Mouse (Mus musculus): Measurements from ENCODE around the gene Cyb561. TPM values are rescaled to one million over a fixed set of nuclear protein-coding genes. Genes with fewer than 3 reads are reported as not detected.

Cyb561 gene
- polyA plus RNA-seq, 1 experiment from 2014 or later, result 11.6 TPM

DNA sequence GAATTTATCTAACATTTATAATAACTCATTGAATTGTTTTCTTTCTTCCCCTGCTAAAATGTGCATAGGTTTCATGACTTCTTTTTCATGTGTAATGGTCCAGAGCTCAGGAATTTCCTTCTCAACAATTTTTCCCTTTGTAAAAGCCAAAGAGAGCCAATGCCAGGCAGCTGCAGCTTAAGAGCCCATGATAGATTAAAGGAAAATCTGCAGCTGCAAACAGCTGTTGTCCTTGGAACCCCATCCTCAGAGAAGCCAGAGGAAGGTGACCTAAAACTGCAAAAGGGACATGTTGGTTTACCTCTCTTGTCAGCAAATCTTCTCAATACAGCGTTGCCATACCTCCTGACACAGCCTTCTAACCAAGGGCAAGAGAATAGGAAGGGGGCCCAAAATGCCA, 50.2 kb downstream of the Cyb561 start:
- Histone ChIP-seq H3K9me3 (ENCODE audit: control insufficient read depth, low read length) (no peaks in the 10 kb centered on the region), H3K4me1 (ENCODE audit: control insufficient read depth, insufficient read depth, low read length) (no peaks in the 10 kb centered on the region), H3K27me3 (ENCODE audit: control insufficient read depth, insufficient read depth, low read length) (no peaks in the 10 kb centered on the region), H3K4me2 (no peak overlapping the region), H3K9ac (ENCODE audit: low read length) (no peak overlapping the region), H3K4me3 (ENCODE audit: low read depth, low read length) (no peak overlapping the region), H3K27ac (ENCODE audit: low read depth, low read length) (no peak overlapping the region), H3K36me3 (ENCODE audit: control insufficient read depth, insufficient read depth, low read length) (no peaks in the 10 kb centered on the region)
- 85% methylated on average over 1 of the region's 1 CpGs for WGBS
- DNase-seq (ENCODE audit: low spot score, missing footprints) (no peak), ATAC-seq (ENCODE audit: low FRiP score) (no peak)

DNA sequence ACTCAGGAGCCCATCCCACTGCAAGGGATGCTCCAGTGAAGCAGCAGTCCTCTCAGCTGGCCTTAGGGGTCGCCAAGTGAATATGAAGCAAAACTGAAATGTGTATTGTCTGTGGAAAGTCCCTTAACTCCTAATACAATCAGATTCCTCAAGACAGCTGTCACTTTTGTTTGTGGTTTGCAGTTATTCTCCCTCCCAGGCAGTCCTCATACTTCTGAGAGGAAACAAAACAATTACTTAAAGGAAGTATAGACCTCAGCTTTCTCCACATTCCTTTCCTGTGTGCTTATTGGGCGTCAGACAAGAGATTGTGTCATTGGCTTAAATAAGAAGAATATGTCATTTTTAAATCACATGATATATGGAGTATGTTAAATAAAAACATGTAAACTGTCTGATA, 51.6 kb downstream of the Cyb561 start:
- ATAC-seq (ENCODE audit: low FRiP score), result no peak

DNA sequence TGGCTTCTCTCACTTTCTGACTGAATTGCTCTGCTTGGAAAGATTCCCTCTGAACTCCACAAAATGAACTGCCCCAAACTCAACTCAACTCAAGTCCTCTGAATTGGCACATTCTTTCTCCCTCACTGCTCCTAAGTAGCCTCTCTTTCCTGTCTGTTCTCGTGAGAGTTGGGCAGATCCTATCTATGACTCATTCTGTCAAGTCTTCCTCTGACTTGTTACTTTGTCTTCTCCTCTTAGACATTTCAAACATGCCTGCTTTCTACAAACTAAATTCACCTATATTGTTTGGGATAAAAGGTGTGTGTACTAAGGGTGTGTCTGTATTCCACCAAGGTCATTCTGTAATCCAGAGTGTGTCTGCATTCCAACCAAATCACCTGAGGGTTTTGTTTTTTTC, 54.0 kb downstream of the Cyb561 start:
- DNase-seq (ENCODE audit: low spot score, missing footprints), result no peak
- Histone ChIP-seq H3K4me1 (ENCODE audit: control insufficient read depth, insufficient read depth, low read length) (no peaks in the 10 kb centered on the region), H3K27me3 (ENCODE audit: control insufficient read depth, insufficient read depth, low read length) (no peaks in the 10 kb centered on the region), H3K4me2 (no peak overlapping the region), H3K9me3 (ENCODE audit: control insufficient read depth, low read length) (no peaks in the 10 kb centered on the region), H3K27ac (ENCODE audit: low read depth, low read length) (no peak overlapping the region), H3K9ac (ENCODE audit: low read length) (no peak overlapping the region), H3K36me3 (ENCODE audit: control insufficient read depth, insufficient read depth, low read length) (no peaks in the 10 kb centered on the region), H3K4me3 (ENCODE audit: low read depth, low read length) (no peak overlapping the region)
- whole genome bisulfite sequencing, result 67% methylated on average over 1 of the region's 1 CpGs
- no peak for ATAC-seq (ENCODE audit: low FRiP score)

More for the DNA sequence above, 51.6 kb downstream of the Cyb561 start:
- WGBS, result 76% methylated on average over 2 of the region's 2 CpGs
- no peak overlapping the region for H3K4me2 ChIP-seq
- H3K27me3 ChIP-seq (ENCODE audit: control insufficient read depth, insufficient read depth, low read length), result no peaks in the 10 kb centered on the region
- H3K4me1 ChIP-seq (ENCODE audit: control insufficient read depth, insufficient read depth, low read length), result no peaks in the 10 kb centered on the region
- H3K36me3 ChIP-seq (ENCODE audit: control insufficient read depth, insufficient read depth, low read length), result no peaks in the 10 kb centered on the region
- H3K4me3 ChIP-seq (ENCODE audit: low read depth, low read length), result no peak overlapping the region
- no peak overlapping the region for H3K9ac ChIP-seq (ENCODE audit: low read length)
- no peaks in the 10 kb centered on the region for H3K9me3 ChIP-seq (ENCODE audit: control insufficient read depth, low read length)
- no peak for DNase-seq (ENCODE audit: low spot score, missing footprints)
- no peak overlapping the region for H3K27ac ChIP-seq (ENCODE audit: low read depth, low read length)

DNA sequence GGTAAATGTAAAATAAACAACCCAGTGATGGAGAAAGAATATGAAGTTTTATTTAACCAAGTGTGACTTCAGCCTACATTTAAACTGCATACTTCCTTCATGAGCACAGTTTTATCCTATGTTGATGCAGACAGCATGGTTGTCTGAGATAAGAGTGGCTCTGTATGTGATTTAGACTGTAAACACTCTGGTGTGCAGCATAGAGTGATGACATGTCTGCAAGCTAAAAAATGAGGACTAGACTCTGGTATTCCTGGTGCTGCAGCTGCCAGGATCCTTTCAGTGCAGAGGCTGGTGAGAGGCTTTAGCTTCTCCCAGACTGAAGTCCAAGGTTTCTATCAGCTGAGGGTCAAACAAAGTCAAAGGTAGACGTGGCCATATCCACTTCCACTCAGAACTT, 65.9 kb downstream of the Cyb561 start:
- no peak for DNase-seq (ENCODE audit: low spot score, missing footprints)
- no peak overlapping the region for H3K9ac ChIP-seq (ENCODE audit: low read length)
- WGBS, result 69% methylated on average over 1 of the region's 1 CpGs
- no peak for ATAC-seq (ENCODE audit: low FRiP score)
- H3K4me1 ChIP-seq (ENCODE audit: control insufficient read depth, insufficient read depth, low read length), result no peaks in the 10 kb centered on the region
- H3K27ac ChIP-seq (ENCODE audit: low read depth, low read length), result no peak overlapping the region
- no peaks in the 10 kb centered on the region for H3K9me3 ChIP-seq (ENCODE audit: control insufficient read depth, low read length)
- H3K4me3 ChIP-seq (ENCODE audit: low read depth, low read length), result no peak overlapping the region
- no peaks in the 10 kb centered on the region for H3K27me3 ChIP-seq (ENCODE audit: control insufficient read depth, insufficient read depth, low read length)
- no peak overlapping the region for H3K4me2 ChIP-seq
- H3K36me3 ChIP-seq (ENCODE audit: control insufficient read depth, insufficient read depth, low read length), result no peaks in the 10 kb centered on the region

DNA sequence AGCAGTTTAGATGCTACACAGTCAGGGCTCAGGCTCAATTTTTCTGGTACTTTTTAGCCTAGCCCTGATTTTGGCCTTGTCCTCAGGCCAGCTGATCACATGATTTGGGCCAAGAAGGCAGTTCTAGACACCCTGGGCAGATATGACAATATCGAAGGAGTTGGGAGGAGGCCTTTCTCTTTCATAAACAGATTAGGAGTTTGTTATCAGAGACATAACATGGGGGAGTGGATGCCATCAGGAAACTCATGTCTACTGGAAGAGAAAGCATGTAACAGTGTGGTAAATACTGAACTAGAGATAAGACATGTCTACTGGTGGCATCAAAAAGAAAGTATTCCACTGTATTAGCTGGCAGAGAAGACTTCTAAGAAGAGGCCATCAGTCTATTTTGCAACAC, 67.6 kb downstream of the Cyb561 start:
- no peaks in the 10 kb centered on the region for H3K9me3 ChIP-seq (ENCODE audit: control insufficient read depth, low read length)
- no peak overlapping the region for H3K4me2 ChIP-seq
- H3K4me1 ChIP-seq (ENCODE audit: control insufficient read depth, insufficient read depth, low read length), result no peaks in the 10 kb centered on the region
- no peak overlapping the region for H3K4me3 ChIP-seq (ENCODE audit: low read depth, low read length)
- ATAC-seq (ENCODE audit: low FRiP score) (no peak), DNase-seq (ENCODE audit: low spot score, missing footprints) (no peak)
- no peak overlapping the region for H3K9ac ChIP-seq (ENCODE audit: low read length)
- 97% methylated on average over 1 of the region's 1 CpGs for WGBS
- no peak overlapping the region for H3K27ac ChIP-seq (ENCODE audit: low read depth, low read length)
- no peaks in the 10 kb centered on the region for H3K27me3 ChIP-seq (ENCODE audit: control insufficient read depth, insufficient read depth, low read length)
- H3K36me3 ChIP-seq (ENCODE audit: control insufficient read depth, insufficient read depth, low read length), result no peaks in the 10 kb centered on the region

Other genes with a start within 250 kb of the Cyb561 start
- gene Ace, start 14.6 kb upstream of the Cyb561 start, polyA plus RNA-seq (2014; fragmentation: Nextera tagmentation; extraction: Ambion mirVana), result 0.57 and 0.89 TPM in 2 replicates
- not detected in 2 replicates for gene Ace3, start 41.3 kb upstream of the Cyb561 start, polyA plus RNA-seq (2014; fragmentation: Nextera tagmentation; extraction: Ambion mirVana)
- gene Kcnh6, start 54.8 kb upstream of the Cyb561 start, polyA plus RNA-seq (2014; fragmentation: Nextera tagmentation; extraction: Ambion mirVana), result 0.21 and 0.29 TPM in 2 replicates
- 72.7 and 76.1 TPM in 2 replicates for gene Dcaf7, start 83.5 kb upstream of the Cyb561 start, polyA plus RNA-seq (2014; fragmentation: Nextera tagmentation; extraction: Ambion mirVana)
- gene Taco1, start 112.7 kb upstream of the Cyb561 start, polyA plus RNA-seq (2014; fragmentation: Nextera tagmentation; extraction: Ambion mirVana), result 10.5 and 11.1 TPM in 2 replicates
- gene Map3k3, start 131.3 kb upstream of the Cyb561 start, polyA plus RNA-seq (2014; fragmentation: Nextera tagmentation; extraction: Ambion mirVana), result 14.9 and 16.8 TPM in 2 replicates
- gene Gm10840, start 207.5 kb upstream of the Cyb561 start, polyA plus RNA-seq (2014; fragmentation: Nextera tagmentation; extraction: Ambion mirVana), result not detected in 2 replicates
- gene Limd2, start 207.5 kb upstream of the Cyb561 start, polyA plus RNA-seq (2014; fragmentation: Nextera tagmentation; extraction: Ambion mirVana), result 301 and 308 TPM in 2 replicates
- gene Strada, start 248.8 kb upstream of the Cyb561 start, polyA plus RNA-seq (2014; fragmentation: Nextera tagmentation; extraction: Ambion mirVana), result 38.4 and 40.5 TPM in 2 replicates

Data from midbrain, embryonic 11.5 days (tissue).